Mouse (Mus musculus) embryonic fibroblast, embryonic 13.5 days (primary cell): ENCODE measurements around the gene Ctsw. TPM values are rescaled to one million over a fixed set of nuclear protein-coding genes. Genes with fewer than 3 reads are reported as not detected.

Experiments
- H3K27ac ChIP-seq: 2 replicates; pipeline ENCODE4 v1.5.1; 2012; ENCODE audit warnings: low read length, control low read depth, inconsistent platforms; ENCODE audit not compliant: insufficient read depth
- H3K4me1 ChIP-seq: 2 replicates; pipeline ENCODE4 v1.6.1; 2011; ENCODE audit warnings: low read length; ENCODE audit not compliant: control insufficient read depth, insufficient read depth
- H3K4me3 ChIP-seq: 2 replicates; pipeline ENCODE4 v1.5.1; 2011; ENCODE audit warnings: mild to moderate bottlenecking, control low read depth, low read length; ENCODE audit not compliant: insufficient read depth
- CTCF ChIP-seq: IDR thresholded peaks from 2 replicates; pipeline ENCODE4 v1.5.1; 2011; ENCODE audit warnings: mild to moderate bottlenecking, control low read depth, low read length, moderate library complexity, borderline replicate concordance; ENCODE audit not compliant: insufficient read depth
- POLR2A ChIP-seq: IDR thresholded peaks from 2 replicates; pipeline ENCODE4 v1.6.1; 2011; ENCODE audit warnings: low read depth, mild to moderate bottlenecking, control low read depth, low read length, moderate library complexity
- polyA plus RNA-seq: library from polyadenylated mRNA; stranded (reverse); fragments of >200 nt; gene quantifications from 2 replicates; pipeline ENCODE4 v1.2.4, GENCODE M21; 2011; ENCODE audit warnings: low read depth; ENCODE audit not compliant: missing spikeins, insufficient read length

The Ctsw gene
- polyA plus RNA-seq, 1 experiment = 0.76 TPM

- Histone ChIP-seq H3K4me1 (0 out of 2 replicates have a peak, but pooled peaks cover 3% of the 10 kb centered on the region), H3K4me3 (no peak overlapping the region), H3K27ac (no peak overlapping the region)
- TF ChIP-seq CTCF (no peak), POLR2A (no peak)
These were observed 11.7 kb upstream of the Ctsw start for GRCm38 (mm10) chr19:5480016-5480415.

GRCm38 (mm10) chr19:5477668-5478300, 9.5 kb upstream of the Ctsw start:
- H3K27ac ChIP-seq = no peak overlapping the region
- no peak overlapping the region for H3K4me3 ChIP-seq
- 0 out of 2 replicates have a peak, but pooled peaks cover 3% of the 10 kb centered on the region for H3K4me1 ChIP-seq
- TF ChIP-seq CTCF = no peak
- TF ChIP-seq POLR2A = no peak

- Histone ChIP-seq H3K27ac (no peak overlapping the region), H3K4me3 (no peak overlapping the region), H3K4me1 (0 out of 2 replicates have a peak, but pooled peaks cover 3% of the 10 kb centered on the region)
- TF ChIP-seq CTCF (no peak), POLR2A (no peak)
These were observed 8.8 kb upstream of the Ctsw start for GRCm38 (mm10) chr19:5477004-5477667.

- no peak for TF ChIP-seq CTCF
- TF ChIP-seq POLR2A = no peak
- 0 out of 2 replicates have a peak, but pooled peaks cover 3% of the 10 kb centered on the region for H3K4me1 ChIP-seq
- peak overlapping the region; percentile 83 for H3K4me3 ChIP-seq
- H3K27ac ChIP-seq = peak overlapping the region; percentile 93
These were observed 6.9 kb upstream of the Ctsw start for GRCm38 (mm10) chr19:5475069-5475714.

- TF ChIP-seq POLR2A (peak; percentile 62; the same call in 1 of the 2 replicates), CTCF (no peak)
- peak overlapping the region; percentile 83 for H3K4me3 ChIP-seq
- 0 out of 2 replicates have a peak, but pooled peaks cover 3% of the 10 kb centered on the region for H3K4me1 ChIP-seq
- peak overlapping the region; percentile 99 for H3K27ac ChIP-seq
These were observed 6.2 kb upstream of the Ctsw start for GRCm38 (mm10) chr19:5474281-5475068.

GRCm38 (mm10) chr19:5473720-5474119, 5.4 kb upstream of the Ctsw start, which contains the start of gene Efemp2:
Gene Efemp2, plus strand, starts transcription at chr19:5473954.
- Histone ChIP-seq H3K4me1 (0 out of 2 replicates have a peak, but pooled peaks cover 3% of the 10 kb centered on the region), H3K4me3 (peak within 1 kb of the TSS; percentile 83), H3K27ac (peak within 1 kb of the TSS; percentile 99)
- TF ChIP-seq POLR2A (peak; percentile 58), CTCF (no peak)

GRCm38 (mm10) chr19:5472857-5473256, 4.5 kb upstream of the Ctsw start:
- 0 out of 2 replicates have a peak, but pooled peaks cover 3% of the 10 kb centered on the region for H3K4me1 ChIP-seq
- H3K27ac ChIP-seq = peak overlapping the region; percentile 99
- TF ChIP-seq POLR2A (no peak), CTCF (no peak)
- H3K4me3 ChIP-seq = no peak overlapping the region

GRCm38 (mm10) chr19:5471846-5472245, 3.5 kb upstream of the Ctsw start:
- TF ChIP-seq CTCF (no peak), POLR2A (no peak)
- no peak overlapping the region for H3K4me3 ChIP-seq
- peak overlapping the region; percentile 72 for H3K27ac ChIP-seq
- no peaks in the 10 kb centered on the region for H3K4me1 ChIP-seq

GRCm38 (mm10) chr19:5466916-5467500, 1.3 kb downstream of the Ctsw start:
- TF ChIP-seq POLR2A (no peak), CTCF (no peak)
- H3K4me3 ChIP-seq = no peak overlapping the region
- no peak overlapping the region for H3K27ac ChIP-seq
- peaks cover 3% of the 10 kb centered on the region; the same call in 1 of the 2 replicates for H3K4me1 ChIP-seq
